ENCODE assay signal across 26 mouse cellular contexts in the genomic region with DNA sequence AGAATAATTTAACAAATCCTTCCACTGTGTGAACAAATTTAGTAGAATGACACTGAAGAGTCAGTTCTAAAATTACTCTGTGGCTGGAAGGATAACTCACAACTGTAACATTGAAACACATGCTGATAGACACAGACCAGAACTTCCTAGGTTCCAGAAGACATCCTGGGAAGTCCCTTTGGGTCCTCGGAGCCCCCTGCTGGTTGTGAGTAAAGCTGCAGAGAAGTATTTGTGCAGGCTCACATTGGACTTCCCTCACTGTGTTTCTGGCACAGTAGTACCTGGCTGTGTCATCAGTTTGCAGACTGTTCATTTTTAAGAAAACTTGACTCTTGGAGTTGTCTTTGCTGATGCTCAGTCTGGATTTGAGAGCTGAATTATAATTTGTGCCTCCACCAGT.
A peak's percentile ranks its signal among the peaks of the same experiment; 100 is the strongest.
DNase-seq lines count a peak whose midpoint lies in the region; ATAC-seq lines count a peak whose summit lies in the region.
"Had no signal": no experiment of that assay in that cellular context is flagged by ENCODE, and none has a peak within 500 bp of the region (broad histone marks: within the 10 kb centered on the region; RNA-seq: fewer than 3 reads in every experiment).

No protein-coding gene starts in this region.

- peak; percentile 0 for DNase-seq in kidney, adult 9 months
- no peak for DNase-seq in kidney, postnatal 14 days
- DNase-seq in thymus, postnatal 25 days = peak; percentile 1
- no peak for DNase-seq in thymus, postnatal 36 days
- peak; percentile 13 for DNase-seq in splenic B cell, adult 2 months (ENCODE audit: low read depth, low spot score)
- DNase-seq in left cerebral cortex, adult 8-10 months (ENCODE audit: low spot score in 2 of 2) = no peak
- DNase-seq in frontal cortex, postnatal 36 days (ENCODE audit: low spot score in 2 of 2) = no peak
- DNase-seq: adrenal gland, postnatal 25 days; cerebellum, adult 11 months; cerebellum, adult 9-11 months; forebrain, postnatal 0 days; heart, postnatal 36 days; layer of hippocampus, adult 9-11 months; liver, embryonic 13.5 days; lung, postnatal 4 days; right cerebral cortex, adult 18-20 months; right cerebral cortex, postnatal 4 days; thymus, postnatal 14 days had no signal

- H3K36me3 ChIP-seq in splenic B cell, adult 2 months (ENCODE audit: control insufficient read depth, insufficient read depth, low read length, poor library complexity, severe bottlenecking) = no peaks in the 10 kb centered on the region
- H3K36me3 ChIP-seq: heart, embryonic 15.5 days; hindbrain, embryonic 13.5 days; kidney, embryonic 15.5 days; liver, embryonic 13.5 days; lung, embryonic 15.5 days; midbrain, embryonic 10.5 days had no signal

- no peaks in the 10 kb centered on the region for H3K27me3 ChIP-seq in splenic B cell, adult 2 months (ENCODE audit: control insufficient read depth, insufficient read depth, low read length, poor library complexity, severe bottlenecking)
- H3K27me3 ChIP-seq: heart, embryonic 15.5 days; hindbrain, embryonic 13.5 days; kidney, embryonic 15.5 days; liver, embryonic 13.5 days; lung, embryonic 15.5 days had no signal

- peak; percentile 44; the same call in 1 of the 2 replicates for ATAC-seq in granulocyte monocyte progenitor cell, adult 5-6 weeks (replicated peaks; ENCODE audit: poor library complexity, severe bottlenecking)
- ATAC-seq: forebrain, postnatal 0 days; inflammation-experienced regulatory T-cells, adult 6 months; midbrain, embryonic 16.5 days had no signal

Comparison
In these comparisons a context has a peak if more than half of its experiments do, and no peak if none do; other contexts are left out.
1. DNase-seq: peak in kidney, adult 9 months (single experiment), thymus, postnatal 25 days (single experiment) and splenic B cell, adult 2 months (single experiment); none in kidney, postnatal 14 days (single experiment), thymus, postnatal 36 days (0 of 2), left cerebral cortex, adult 8-10 months (0 of 2) and frontal cortex, postnatal 36 days (0 of 2).